Mouse (Mus musculus): Measurements from ENCODE around the gene 2310022B05Rik.

Gene 2310022B05Rik

DNA sequence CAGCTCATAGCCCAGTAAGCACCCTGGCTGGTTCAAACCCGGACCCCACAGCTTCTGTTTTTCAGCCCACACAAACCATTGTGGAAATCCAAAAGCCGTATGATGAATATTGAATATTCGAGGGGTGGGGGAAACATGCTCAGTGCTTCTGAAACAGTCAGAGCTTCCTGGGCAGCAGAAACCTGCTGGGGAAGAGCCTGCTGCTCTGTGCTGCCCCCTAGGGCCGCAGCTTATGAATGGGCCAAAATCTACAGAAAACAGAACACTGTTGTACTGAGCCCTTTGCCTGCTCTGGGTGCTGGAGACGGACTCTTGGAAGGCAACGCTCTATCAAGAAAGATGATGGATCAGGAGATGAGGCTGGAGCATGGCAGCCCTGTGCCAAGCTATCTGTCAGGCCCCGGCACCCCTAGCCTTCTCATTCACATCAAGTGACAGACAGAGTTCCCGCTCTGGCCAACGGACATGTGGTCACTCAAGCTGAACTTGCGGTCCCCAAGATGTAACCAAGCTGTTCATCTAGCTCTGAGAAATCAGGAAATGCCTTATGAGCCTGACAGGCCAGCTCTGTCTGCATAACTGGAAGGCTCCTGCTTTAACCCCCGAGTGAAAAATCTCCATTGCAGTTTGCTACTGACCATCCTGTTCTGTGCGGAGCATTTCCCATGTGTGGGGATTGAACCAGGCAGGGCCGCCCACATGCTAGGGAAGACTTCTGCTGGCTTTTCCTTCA is 54.8 kb downstream of the 2310022B05Rik start:
- DNase-seq (ENCODE audit: low spot score in 2 of 2) = no peak

DNA sequence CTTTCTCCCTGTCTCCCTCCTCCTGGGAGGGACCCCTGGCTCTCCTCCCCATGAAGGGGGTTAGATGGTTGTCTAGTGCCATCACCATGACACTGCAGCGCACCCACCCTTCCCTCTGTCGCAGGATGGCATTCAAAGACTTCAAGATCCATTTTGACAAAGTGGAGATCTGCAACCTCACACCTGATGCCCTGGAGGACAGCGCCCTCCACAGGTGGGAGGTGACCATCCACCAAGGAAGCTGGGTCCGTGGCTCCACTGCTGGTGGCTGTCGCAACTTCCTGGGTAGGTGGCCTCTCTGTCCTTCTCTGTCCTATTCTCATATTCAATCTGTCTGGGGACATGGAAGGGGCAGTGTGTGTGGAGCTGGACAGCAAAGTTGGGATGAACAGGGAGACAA is 59.1 kb downstream of the 2310022B05Rik start:
- no peak for DNase-seq (ENCODE audit: low spot score in 2 of 2)

DNA sequence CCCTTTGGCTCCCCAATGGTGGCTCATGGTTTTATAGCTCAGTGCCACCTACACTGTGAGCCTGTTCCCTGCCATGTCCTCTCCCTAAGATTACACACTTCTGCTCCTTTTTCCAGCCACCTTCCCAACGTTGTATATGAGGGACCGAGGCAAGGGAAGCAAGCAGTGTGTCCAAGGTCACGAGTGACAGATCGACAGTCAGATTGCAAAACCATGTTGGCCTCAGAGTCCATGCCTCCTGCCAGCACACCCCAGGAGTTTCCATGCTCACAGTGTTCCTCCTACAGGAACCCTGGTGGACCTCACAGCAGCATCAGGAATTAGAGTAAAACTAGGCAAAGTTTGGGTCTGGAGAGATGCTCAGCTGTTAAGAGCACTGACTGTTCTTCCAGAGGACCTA is 73.8 kb downstream of the 2310022B05Rik start:
- no peak for DNase-seq (ENCODE audit: low spot score in 2 of 2)

DNA sequence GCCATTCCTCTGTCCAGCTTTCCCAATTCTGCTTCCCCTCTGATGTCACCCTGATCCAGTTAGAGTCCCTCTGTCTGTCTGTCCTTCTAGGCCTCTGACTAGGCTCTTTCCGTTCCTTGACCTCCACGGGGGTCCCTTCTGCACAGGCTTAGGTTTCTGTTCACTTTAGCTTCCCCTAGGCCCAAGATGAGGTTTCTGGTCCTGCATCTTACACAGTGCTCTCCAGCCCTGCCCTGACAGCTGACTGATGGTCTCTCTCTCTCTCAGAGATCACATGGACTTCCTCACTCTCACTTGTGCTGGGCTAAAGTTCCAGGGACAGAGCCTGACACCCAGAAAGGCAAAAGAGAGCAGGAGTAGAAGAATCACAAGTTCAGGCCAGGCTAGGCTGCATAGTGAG is 76.6 kb downstream of the 2310022B05Rik start:
- no peak for DNase-seq (ENCODE audit: low spot score in 2 of 2)
